Mouse (Mus musculus) intestine, embryonic 16.5 days (tissue): ENCODE measurements around the gene Krtap31-1. TPM values are rescaled to one million over a fixed set of nuclear protein-coding genes. Genes with fewer than 3 reads are reported as not detected.

Source experiments
- polyA plus RNA-seq: library from polyadenylated mRNA; unstranded; fragments of >200 nt; fragmentation: Nextera tagmentation; extraction: Ambion mirVana; gene quantifications from 2 replicates; pipeline ENCODE4 v1.2.1, GENCODE M21; 2015

Krtap31-1 gene
- polyA plus RNA-seq, 1 experiment from 2014 or later, result not detected

Other genes with a start within 250 kb of the Krtap31-1 start
- not detected in 2 replicates for gene Gm11563, start 249.0 kb upstream of the Krtap31-1 start, polyA plus RNA-seq
- not detected in 2 replicates for gene Krtap4-6, start 242.0 kb upstream of the Krtap31-1 start, polyA plus RNA-seq
- gene Gm14190, start 217.2 kb upstream of the Krtap31-1 start, polyA plus RNA-seq, result not detected in 2 replicates
- gene Gm14180, start 173.6 kb upstream of the Krtap31-1 start, polyA plus RNA-seq, result not detected in 2 replicates
- not detected in 2 replicates for gene Gm11595, start 135.0 kb upstream of the Krtap31-1 start, polyA plus RNA-seq
- not detected in 2 replicates for gene Krtap4-8, start 127.2 kb upstream of the Krtap31-1 start, polyA plus RNA-seq
- not detected in 2 replicates for gene Krtap4-9, start 122.7 kb upstream of the Krtap31-1 start, polyA plus RNA-seq
- not detected in 2 replicates for gene Gm11596, start 114.5 kb upstream of the Krtap31-1 start, polyA plus RNA-seq
- not detected in 2 replicates for gene Gm11569, start 109.0 kb upstream of the Krtap31-1 start, polyA plus RNA-seq
- gene Gm11554, start 103.5 kb upstream of the Krtap31-1 start, polyA plus RNA-seq, result not detected in 2 replicates
- not detected in 2 replicates for gene Krtap4-13, start 98.0 kb upstream of the Krtap31-1 start, polyA plus RNA-seq
- not detected in 2 replicates for gene Gm11564, start 92.3 kb upstream of the Krtap31-1 start, polyA plus RNA-seq
- not detected in 2 replicates for gene 2300003K06Rik, start 69.9 kb upstream of the Krtap31-1 start, polyA plus RNA-seq
- not detected in 2 replicates for gene Krtap4-16, start 56.3 kb upstream of the Krtap31-1 start, polyA plus RNA-seq
- gene Gm11568, start 50.0 kb upstream of the Krtap31-1 start, polyA plus RNA-seq, result not detected in 2 replicates
- gene Gm11559, start 43.4 kb upstream of the Krtap31-1 start, polyA plus RNA-seq, result not detected in 2 replicates
- not detected in 2 replicates for gene Krtap9-1, start 34.5 kb upstream of the Krtap31-1 start, polyA plus RNA-seq
- gene Gm11567, start 28.7 kb upstream of the Krtap31-1 start, polyA plus RNA-seq, result not detected in 2 replicates
- not detected in 2 replicates for gene Gm11565, start 6.8 kb downstream of the Krtap31-1 start, polyA plus RNA-seq
- gene Krtap31-2, start 28.4 kb downstream of the Krtap31-1 start, polyA plus RNA-seq, result not detected in 2 replicates
- gene Krtap9-5, start 40.6 kb downstream of the Krtap31-1 start, polyA plus RNA-seq, result not detected in 2 replicates
- gene Krtap29-1, start 71.1 kb downstream of the Krtap31-1 start, polyA plus RNA-seq, result not detected in 2 replicates
- not detected in 2 replicates for gene Krtap16-1, start 78.7 kb downstream of the Krtap31-1 start, polyA plus RNA-seq
- gene Krtap17-1, start 86.1 kb downstream of the Krtap31-1 start, polyA plus RNA-seq, result not detected in 2 replicates
- not detected in 2 replicates for gene Krt33a, start 108.3 kb downstream of the Krtap31-1 start, polyA plus RNA-seq
- gene Krt33b, start 121.9 kb downstream of the Krtap31-1 start, polyA plus RNA-seq, result not detected in 2 replicates
- gene Krt34, start 133.6 kb downstream of the Krtap31-1 start, polyA plus RNA-seq, result not detected in 2 replicates
- not detected in 2 replicates for gene Krt31, start 142.6 kb downstream of the Krtap31-1 start, polyA plus RNA-seq
- not detected in 2 replicates for gene Krt32, start 180.3 kb downstream of the Krtap31-1 start, polyA plus RNA-seq
- gene Krt35, start 188.3 kb downstream of the Krtap31-1 start, polyA plus RNA-seq, result 0.07 and 0.12 TPM in 2 replicates
- gene Krt36, start 197.7 kb downstream of the Krtap31-1 start, polyA plus RNA-seq, result 0.10 TPM in 1 of 2 replicates, not detected in the other
- gene Krt13, start 213.6 kb downstream of the Krtap31-1 start, polyA plus RNA-seq, result 0.29 TPM in 1 of 2 replicates, not detected in the other
- gene Krt15, start 228.0 kb downstream of the Krtap31-1 start, polyA plus RNA-seq, result 2.2 and 4.5 TPM in 2 replicates
- gene Krt19, start 240.7 kb downstream of the Krtap31-1 start, polyA plus RNA-seq, result 884 and 955 TPM in 2 replicates